Mouse (Mus musculus): ENCODE results near the gene 8030411F24Rik. TPM values are rescaled to one million over a fixed set of nuclear protein-coding genes. Genes with fewer than 3 reads are reported as not detected.
"Not testable (repeated sequence)": the region's sequence is repeated elsewhere in the genome, so short reads cannot be mapped to it uniquely, and the experiment has no call there.

The 8030411F24Rik gene
- polyA plus RNA-seq (2017; shearing (Covaris generic)): not detected

DNA sequence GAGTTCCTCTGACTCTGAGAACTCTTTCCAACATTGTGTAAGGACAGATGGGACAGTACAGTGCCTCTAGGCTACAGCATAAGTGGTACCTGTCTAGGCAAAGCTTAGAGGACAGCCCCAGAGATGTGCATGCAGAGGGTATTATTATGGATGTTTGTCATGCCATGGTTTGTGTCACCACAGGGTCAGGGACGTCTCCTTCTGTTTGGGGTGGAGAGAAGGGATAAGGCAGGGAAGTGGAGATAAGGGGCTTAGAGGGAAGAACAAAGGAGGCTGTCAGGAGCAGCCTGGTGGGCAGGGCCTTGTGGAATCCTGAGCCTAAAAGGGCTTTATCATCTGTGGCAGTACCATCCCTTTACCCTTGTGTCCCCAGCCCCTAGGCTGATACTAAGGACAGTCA is at the start of gene 8030411F24Rik:
Gene 8030411F24Rik, plus strand, starts transcription at position 301 of the 400 bp plus-strand sequence.
- no peak for ATAC-seq

- ATAC-seq: peak; percentile 98
Observed at GRCm38 (mm10) chr2:148732327-148733000, 49.3 kb upstream of the 8030411F24Rik start, which contains the start of gene Napb. Gene Napb, minus strand, starts transcription at chr2:148732467.

GRCm38 (mm10) chr2:148743001-148743400 is 38.8 kb upstream of the 8030411F24Rik start:
- no peak for ATAC-seq

DNA sequence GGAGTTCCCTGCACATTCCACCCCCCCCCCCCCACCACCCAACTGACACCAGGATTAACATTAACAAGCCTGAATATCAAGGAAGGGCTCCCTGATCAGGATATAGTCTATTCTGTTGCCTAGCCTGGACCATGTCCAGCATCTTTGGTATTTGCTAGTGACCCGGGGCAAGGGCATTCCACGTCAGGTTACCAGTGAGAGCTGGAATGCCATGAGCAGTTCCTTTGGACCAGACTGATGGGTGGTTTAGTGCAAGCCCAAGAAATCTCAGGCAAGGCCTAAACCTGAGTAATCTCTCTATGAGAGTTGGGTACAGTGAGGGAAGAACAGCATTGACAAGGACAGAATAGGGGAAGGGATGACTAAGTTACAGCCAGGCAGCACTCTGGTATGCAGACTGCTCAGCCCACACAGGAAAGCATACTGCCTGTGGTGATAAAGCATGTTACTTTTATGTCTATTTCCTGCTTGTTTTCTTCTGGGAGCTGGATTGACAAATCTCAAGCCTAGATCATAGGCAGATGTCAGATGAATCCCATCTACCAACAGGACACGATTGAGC is 37.9 kb upstream of the 8030411F24Rik start:
- no peak for ATAC-seq

- no peak for ATAC-seq
Observed at GRCm38 (mm10) chr2:148750058-148750457, 31.8 kb upstream of the 8030411F24Rik start, which contains the start of gene Cstl1. Gene Cstl1, plus strand, starts transcription at chr2:148750358.

DNA sequence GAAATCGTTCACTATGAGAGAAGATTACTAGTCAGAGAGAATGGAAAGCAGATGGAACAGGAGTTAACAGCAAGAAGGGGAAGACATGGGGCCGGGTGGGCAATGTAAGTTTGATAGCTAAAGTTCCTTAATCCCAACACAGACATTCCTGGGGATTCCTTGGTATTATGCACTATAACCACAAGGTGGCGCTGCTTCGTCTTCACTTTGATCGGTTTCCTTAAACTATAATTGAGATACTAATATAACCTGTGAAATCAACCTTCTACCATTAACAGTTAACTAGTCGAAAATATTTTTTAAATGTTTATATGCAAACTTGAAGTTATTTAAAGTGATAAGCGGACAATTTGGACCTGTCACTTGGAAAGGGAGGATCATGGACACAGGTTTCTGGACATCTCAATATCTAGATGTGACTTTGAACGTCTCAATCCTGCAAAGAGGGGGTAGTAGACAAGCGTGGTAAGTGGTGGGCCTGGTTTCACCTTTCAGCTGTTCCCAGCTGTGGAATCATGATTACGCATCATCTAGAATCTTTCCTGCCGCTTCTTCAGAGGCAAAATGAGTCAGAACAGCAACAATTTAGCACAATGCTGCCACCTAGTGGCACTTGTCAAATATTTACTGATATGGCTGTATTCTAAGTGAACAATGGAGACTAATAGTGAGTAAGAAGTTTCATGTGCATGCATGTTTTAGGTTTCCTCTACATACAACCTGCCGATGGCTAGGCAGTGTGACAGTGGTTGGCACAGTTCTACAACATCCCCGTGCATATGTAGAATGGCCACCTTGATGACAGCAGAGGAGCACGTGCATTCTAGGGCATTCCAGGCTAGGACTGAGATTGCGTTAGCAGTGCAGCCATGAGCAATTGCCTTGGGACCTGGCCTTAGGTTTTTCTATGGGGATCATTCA is 29.7 kb upstream of the 8030411F24Rik start:
- ATAC-seq: peak; percentile 92

- no peak for ATAC-seq
Observed at GRCm38 (mm10) chr2:148754310-148754846, 27.4 kb upstream of the 8030411F24Rik start.

GRCm38 (mm10) chr2:148763648-148764388 is 18.0 kb upstream of the 8030411F24Rik start:
- ATAC-seq: no peak

GRCm38 (mm10) chr2:148771397-148771796 is 10.4 kb upstream of the 8030411F24Rik start, which contains the start of gene Cst11:
Gene Cst11, minus strand, starts transcription at chr2:148771497.
- ATAC-seq: not testable (repeated sequence)

GRCm38 (mm10) chr2:148789142-148789541 is 7.3 kb downstream of the 8030411F24Rik start, which contains the start of gene Cst12:
Gene Cst12, plus strand, starts transcription at chr2:148789361.
- ATAC-seq: no peak

GRCm38 (mm10) chr2:148798485-148798884 is 16.7 kb downstream of the 8030411F24Rik start, which contains the start of gene Cst8:
Gene Cst8, plus strand, starts transcription at chr2:148798785.
- no peak for ATAC-seq

DNA sequence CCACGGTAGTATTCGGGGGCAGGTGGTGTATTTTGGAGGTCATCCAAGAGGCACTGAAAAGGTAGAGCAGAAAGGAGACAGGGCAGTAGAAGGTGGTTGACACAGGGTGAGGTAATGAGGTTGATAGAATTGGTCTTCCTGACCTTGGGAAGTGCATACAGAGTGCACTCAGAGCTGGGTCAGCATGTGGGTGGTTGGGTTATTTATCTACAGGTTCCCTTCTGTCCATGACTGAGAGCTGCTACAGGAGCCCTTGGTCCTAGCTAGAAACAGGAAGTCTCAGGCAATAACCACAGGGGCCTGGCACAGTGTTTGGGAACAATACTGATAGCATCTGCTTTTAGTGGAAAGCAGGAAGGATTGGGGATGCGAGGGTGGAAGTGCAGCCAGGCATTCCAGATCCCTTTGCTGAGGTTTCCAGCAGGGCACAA is 19.7 kb downstream of the 8030411F24Rik start:
- no peak for ATAC-seq

GRCm38 (mm10) chr2:148806696-148807095 is 24.9 kb downstream of the 8030411F24Rik start:
- ATAC-seq: no peak

DNA sequence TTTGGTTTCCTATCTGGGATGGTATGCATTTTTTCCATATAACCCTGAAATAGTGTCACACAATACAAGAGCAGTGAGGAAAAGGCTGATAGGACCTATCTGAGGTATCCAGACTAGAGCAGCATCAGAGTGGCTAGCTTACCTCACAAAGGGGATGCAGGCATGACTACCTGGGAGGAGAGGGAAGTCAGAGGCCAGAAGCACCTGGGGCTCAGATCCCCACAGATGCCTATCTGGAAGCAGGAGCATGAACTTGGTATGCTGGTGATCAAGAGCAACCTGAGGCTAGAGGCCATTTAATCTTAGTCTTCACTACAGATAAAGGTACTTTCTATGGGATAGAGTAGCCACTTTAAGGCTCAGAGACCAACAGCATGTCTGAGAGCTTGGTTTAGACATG is 38.1 kb downstream of the 8030411F24Rik start, which contains the start of gene Cst13:
Gene Cst13, plus strand, starts transcription at position 173 of the 400 bp plus-strand sequence.
- ATAC-seq: no peak

DNA sequence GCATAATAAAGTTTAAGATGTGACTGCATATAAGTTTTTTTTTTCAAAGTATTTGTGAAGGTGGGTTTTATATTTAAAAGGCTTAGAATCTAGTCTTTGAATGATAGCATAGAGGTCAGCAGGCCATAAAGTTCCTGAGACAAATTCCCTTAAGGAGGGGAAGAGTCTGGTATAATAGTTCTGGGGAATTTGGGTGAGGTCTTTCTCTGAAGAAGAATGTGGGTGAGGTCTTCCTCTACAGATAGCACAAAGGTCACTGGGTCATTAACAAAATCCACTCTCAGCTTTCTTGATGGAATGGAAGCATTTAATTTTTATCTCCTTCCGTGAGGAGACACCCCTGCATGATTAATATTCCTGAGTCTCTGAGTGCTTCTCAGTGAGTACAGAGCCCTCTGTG is 44.2 kb downstream of the 8030411F24Rik start:
- ATAC-seq: no peak

- no peak for ATAC-seq
Observed at GRCm38 (mm10) chr2:148834912-148835311, 53.1 kb downstream of the 8030411F24Rik start, which contains the start of gene Cst9. Gene Cst9, plus strand, starts transcription at chr2:148835147.

Other genes starting within 250 kb of the 8030411F24Rik start
- gene Nxt1, start 109.4 kb upstream of the 8030411F24Rik start, polyA plus RNA-seq (2017; shearing (Covaris generic)): 10 to 100 TPM; 41.1 to 61.1 TPM
- gene Gzf1, start 101.0 kb upstream of the 8030411F24Rik start, polyA plus RNA-seq (2017; shearing (Covaris generic)): 10 to 100 TPM; 17.0 to 19.0 TPM
- 1 to 10 TPM; 1.2 TPM for gene Napb, start 49.5 kb upstream of the 8030411F24Rik start, polyA plus RNA-seq (2017; shearing (Covaris generic))
- not detected for gene Cstl1, start 31.7 kb upstream of the 8030411F24Rik start, polyA plus RNA-seq (2017; shearing (Covaris generic))
- gene Cst11, start 10.5 kb upstream of the 8030411F24Rik start, polyA plus RNA-seq (2017; shearing (Covaris generic)): not detected
- not detected for gene Cst12, start 7.4 kb downstream of the 8030411F24Rik start, polyA plus RNA-seq (2017; shearing (Covaris generic))
- not detected for gene Cst8, start 16.8 kb downstream of the 8030411F24Rik start, polyA plus RNA-seq (2017; shearing (Covaris generic))
- not detected for gene Cst13, start 38.1 kb downstream of the 8030411F24Rik start, polyA plus RNA-seq (2017; shearing (Covaris generic))
- gene Cst9, start 53.1 kb downstream of the 8030411F24Rik start, polyA plus RNA-seq (2017; shearing (Covaris generic)): not detected
- gene 9230104L09Rik, start 83.0 kb downstream of the 8030411F24Rik start, polyA plus RNA-seq (2017; shearing (Covaris generic)): not detected
- 100 to 1,000 TPM; 159 to 175 TPM for gene Cst3, start 93.7 kb downstream of the 8030411F24Rik start, polyA plus RNA-seq (2017; shearing (Covaris generic))
- not detected for gene Gm1330, start 221.2 kb downstream of the 8030411F24Rik start, polyA plus RNA-seq (2017; shearing (Covaris generic))
- gene Gm10750, start 235.2 kb downstream of the 8030411F24Rik start, polyA plus RNA-seq (2017; shearing (Covaris generic)): not detected

Measured in CD4-positive, CD25-positive, alpha-beta regulatory T cell, adult 4 months (primary cell).